Mouse (Mus musculus): ENCODE measurements around the gene Zdhhc23. TPM values are rescaled to one million over a fixed set of nuclear protein-coding genes. Genes with fewer than 3 reads are reported as not detected.

Zdhhc23 gene
- total RNA-seq, 2 experiments from 2014 or later: 30.6 to 33.7 TPM

DNA sequence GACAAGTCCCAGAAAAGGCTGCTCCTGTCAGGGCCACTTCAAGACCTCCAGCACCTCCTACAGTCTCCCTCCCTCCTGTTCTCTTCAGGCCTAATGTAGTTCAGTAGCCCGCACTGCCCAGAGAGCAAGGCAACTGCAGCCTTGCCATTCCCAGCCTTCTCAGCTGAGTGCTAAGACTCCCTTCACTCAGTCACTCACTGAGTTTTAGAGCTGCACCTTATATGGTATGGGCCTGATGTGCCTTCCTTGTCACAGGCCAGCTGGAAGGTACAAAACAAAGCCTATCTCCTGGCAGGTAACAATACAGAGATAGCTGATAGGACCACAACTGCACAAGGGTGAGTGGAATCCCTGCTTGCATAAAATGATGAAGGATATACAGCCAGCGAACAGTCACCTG lies 7.2 kb downstream of the Zdhhc23 start:
- no peak for DNase-seq (ENCODE audit: extremely low spot score in 1 of 2, low spot score in 2 of 2)
- intact Hi-C loops (cut with DNase I): no loop called here

- DNase-seq (ENCODE audit: extremely low spot score in 1 of 2, low spot score in 2 of 2): no peak
- intact Hi-C loops (cut with DNase I): no loop called here
Observed at GRCm38 (mm10) chr16:43971741-43972140, 7.8 kb downstream of the Zdhhc23 start.

- DNase-seq (ENCODE audit: extremely low spot score in 1 of 2, low spot score in 2 of 2): no peak
- intact Hi-C loops (cut with DNase I): no loop called here
Observed at GRCm38 (mm10) chr16:43971189-43971588, 8.4 kb downstream of the Zdhhc23 start.

DNA sequence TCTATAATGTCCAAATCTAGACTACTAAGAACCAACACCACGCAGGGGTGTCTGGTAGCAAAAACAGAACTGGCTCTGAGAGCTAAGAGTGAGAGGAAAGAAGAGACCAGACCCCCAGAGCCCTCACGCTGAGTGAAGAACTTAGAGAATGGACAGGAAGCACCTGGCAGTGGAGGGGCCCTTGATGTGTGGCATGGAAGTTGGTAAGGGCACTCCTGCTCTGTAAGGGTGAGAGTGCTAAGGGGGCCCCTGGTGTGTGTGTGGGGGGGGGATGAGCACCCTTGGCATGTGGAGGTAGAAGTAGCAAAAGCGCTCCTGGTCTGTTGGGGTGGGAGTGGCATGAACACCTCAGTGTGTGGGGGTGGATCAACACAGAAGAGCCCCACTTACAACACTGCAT lies 9.2 kb downstream of the Zdhhc23 start:
- intact Hi-C loops (cut with DNase I): no loop called here
- no peak for DNase-seq (ENCODE audit: extremely low spot score in 1 of 2, low spot score in 2 of 2)

DNA sequence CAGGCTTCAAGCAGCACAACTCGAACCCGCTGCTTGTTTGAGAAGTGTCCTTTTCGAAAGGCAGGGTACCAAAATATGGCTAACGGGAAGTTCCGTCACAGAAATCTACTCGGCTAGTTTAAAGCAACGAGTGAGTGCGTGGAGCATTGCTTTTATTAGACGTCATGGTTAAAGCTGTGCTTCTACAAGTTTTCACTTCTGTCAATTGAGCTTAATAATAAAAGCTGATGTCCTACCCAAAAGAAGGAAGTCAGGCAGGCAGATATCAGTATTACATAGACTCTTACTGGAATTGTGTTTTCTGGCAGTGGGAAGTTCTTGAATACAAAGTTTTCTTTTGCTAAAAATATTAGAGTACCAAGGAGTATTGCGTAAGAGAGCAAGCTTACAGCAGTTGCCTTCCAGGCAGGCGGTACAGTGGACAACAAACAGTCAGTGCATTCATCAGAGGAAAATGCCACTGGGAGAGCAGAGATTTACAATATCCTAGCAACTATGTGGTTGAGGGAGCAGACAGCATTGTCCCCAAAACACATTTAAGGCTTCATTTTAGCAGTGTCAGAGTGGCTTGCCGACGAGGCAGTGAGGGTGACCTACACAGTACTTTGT lies 13.7 kb downstream of the Zdhhc23 start:
- intact Hi-C loops (cut with DNase I): no loop called here
- DNase-seq (ENCODE audit: extremely low spot score in 1 of 2, low spot score in 2 of 2): no peak

GRCm38 (mm10) chr16:43963780-43964179 lies 15.8 kb downstream of the Zdhhc23 start:
- intact Hi-C loops (cut with DNase I): no loop called here
- no peak for DNase-seq (ENCODE audit: extremely low spot score in 1 of 2, low spot score in 2 of 2)

DNA sequence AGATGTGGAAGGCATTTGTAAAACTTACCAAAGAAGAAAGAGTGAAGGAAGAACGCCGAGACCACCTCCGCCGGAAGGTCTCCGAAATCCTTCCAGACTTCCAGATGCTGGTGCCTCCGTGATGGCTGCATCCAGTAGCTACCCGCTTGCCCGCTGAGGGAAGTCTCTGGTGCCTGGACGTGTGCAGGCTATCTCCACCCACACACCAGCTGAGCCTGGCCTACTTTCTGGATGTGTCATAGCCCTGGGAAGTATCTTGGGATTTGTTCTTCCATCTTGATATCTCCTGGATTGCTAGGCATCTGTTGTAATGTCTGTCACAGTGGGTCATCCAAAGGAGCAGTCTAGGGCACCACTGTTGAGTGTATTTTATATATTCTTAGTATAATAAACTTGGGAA lies 16.3 kb downstream of the Zdhhc23 start:
- no peak for DNase-seq (ENCODE audit: extremely low spot score in 1 of 2, low spot score in 2 of 2)
- intact Hi-C loops (cut with DNase I): no loop called here

- intact Hi-C loops (cut with DNase I): no loop called here
- no peak for DNase-seq (ENCODE audit: extremely low spot score in 1 of 2, low spot score in 2 of 2)
Observed at GRCm38 (mm10) chr16:43958038-43958437, 21.6 kb downstream of the Zdhhc23 start.

- DNase-seq (ENCODE audit: extremely low spot score in 1 of 2, low spot score in 2 of 2): no peak
- intact Hi-C loops (cut with DNase I): no loop called here
Observed at GRCm38 (mm10) chr16:43954913-43955312, 24.7 kb downstream of the Zdhhc23 start.

- intact Hi-C loops (cut with DNase I): no loop called here
- no peak for DNase-seq (ENCODE audit: extremely low spot score in 1 of 2, low spot score in 2 of 2)
Observed at GRCm38 (mm10) chr16:43951591-43951990, 28.0 kb downstream of the Zdhhc23 start.

- no peak for DNase-seq (ENCODE audit: extremely low spot score in 1 of 2, low spot score in 2 of 2)
- intact Hi-C loops (cut with DNase I): no loop called here
Observed at GRCm38 (mm10) chr16:43945869-43946268, 33.7 kb downstream of the Zdhhc23 start.

DNA sequence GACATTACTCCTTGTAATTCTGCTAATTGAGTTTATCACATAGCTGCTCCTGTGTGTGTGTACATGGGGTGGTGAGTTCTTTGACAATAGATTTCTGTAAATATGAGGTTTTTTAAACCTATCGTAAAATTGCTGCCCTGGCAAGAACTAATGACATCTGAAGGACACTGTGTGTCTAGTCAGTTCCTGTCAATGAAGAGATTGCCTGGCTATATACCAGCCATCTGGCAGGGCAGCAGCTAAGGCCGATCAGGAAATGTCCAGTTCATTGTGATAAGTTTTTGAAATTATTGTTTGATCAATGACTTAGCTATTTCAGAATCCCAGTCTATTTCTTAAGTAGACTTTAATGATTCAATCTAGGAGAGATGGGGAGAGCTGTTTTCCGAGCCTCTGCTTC lies 34.2 kb downstream of the Zdhhc23 start:
- no peak for DNase-seq (ENCODE audit: extremely low spot score in 1 of 2, low spot score in 2 of 2)
- intact Hi-C loops (cut with DNase I): no loop called here

- intact Hi-C loops (cut with DNase I): no loop called here
Observed at GRCm38 (mm10) chr16:43940846-43941245, 38.7 kb downstream of the Zdhhc23 start.

GRCm38 (mm10) chr16:43935892-43936291 lies 43.7 kb downstream of the Zdhhc23 start:
- intact Hi-C loops (cut with DNase I): no loop called here
- DNase-seq (ENCODE audit: extremely low spot score in 1 of 2, low spot score in 2 of 2): no peak

More at GRCm38 (mm10) chr16:43940846-43941245, 38.7 kb downstream of the Zdhhc23 start:
- no peak for DNase-seq (ENCODE audit: extremely low spot score in 1 of 2, low spot score in 2 of 2)

GRCm38 (mm10) chr16:43935367-43935766 lies 44.2 kb downstream of the Zdhhc23 start:
- intact Hi-C loops (cut with DNase I): no loop called here
- DNase-seq (ENCODE audit: extremely low spot score in 1 of 2, low spot score in 2 of 2): no peak

- no peak for DNase-seq (ENCODE audit: extremely low spot score in 1 of 2, low spot score in 2 of 2)
- intact Hi-C loops (cut with DNase I): no loop called here
Observed at GRCm38 (mm10) chr16:43934856-43935255, 44.7 kb downstream of the Zdhhc23 start.

GRCm38 (mm10) chr16:43933041-43933440 lies 46.5 kb downstream of the Zdhhc23 start:
- no peak for DNase-seq (ENCODE audit: extremely low spot score in 1 of 2, low spot score in 2 of 2)
- intact Hi-C loops (cut with DNase I): no loop called here

DNA sequence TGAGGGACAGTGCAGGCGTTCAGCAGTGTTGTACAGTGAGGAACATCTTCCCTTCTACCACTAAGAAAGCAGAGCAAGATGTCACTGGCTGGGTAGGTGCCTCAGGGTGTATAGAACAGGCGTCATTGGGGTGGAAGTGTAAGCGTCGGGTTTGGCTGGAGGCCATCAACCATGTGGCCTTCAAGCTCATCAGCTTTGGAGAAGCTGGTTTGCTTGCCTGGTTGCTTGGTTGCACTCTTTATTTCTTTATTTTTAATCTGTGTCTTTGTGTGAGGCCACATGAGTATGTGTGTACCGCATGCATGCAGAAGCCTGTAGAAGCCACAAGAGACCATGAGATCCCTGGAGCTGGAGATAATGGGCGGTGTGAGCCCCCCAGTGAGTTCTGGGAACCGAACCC lies 47.3 kb downstream of the Zdhhc23 start:
- intact Hi-C loops (cut with DNase I): no loop called here
- no peak for DNase-seq (ENCODE audit: extremely low spot score in 1 of 2, low spot score in 2 of 2)

DNA sequence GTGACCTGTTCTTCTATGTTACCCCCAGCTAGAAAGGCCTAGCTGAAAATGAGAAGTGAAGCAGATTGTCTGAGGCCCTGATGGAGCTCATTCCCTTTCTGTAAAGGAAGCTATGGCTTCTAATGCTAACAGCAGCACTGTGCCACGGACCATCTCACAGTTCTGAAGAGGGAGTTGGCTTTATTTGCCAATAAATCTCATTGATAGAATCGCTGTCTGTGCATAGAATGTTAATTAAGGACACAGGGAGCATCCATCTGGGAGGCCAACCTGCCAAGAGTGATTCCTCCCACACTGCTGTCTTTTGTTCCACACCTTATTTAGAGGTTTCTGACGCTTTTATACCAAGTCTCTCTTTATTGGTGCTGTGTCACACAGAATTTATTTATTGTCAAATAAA lies 48.1 kb downstream of the Zdhhc23 start:
- intact Hi-C loops (cut with DNase I): no loop called here
- no peak for DNase-seq (ENCODE audit: extremely low spot score in 1 of 2, low spot score in 2 of 2)

- intact Hi-C loops (cut with DNase I): no loop called here
- DNase-seq (ENCODE audit: extremely low spot score in 1 of 2, low spot score in 2 of 2): no peak
Observed at GRCm38 (mm10) chr16:43930577-43930976, 49.0 kb downstream of the Zdhhc23 start.

GRCm38 (mm10) chr16:43926341-43926859 lies 53.2 kb downstream of the Zdhhc23 start, which contains the start of gene Qtrt2:
TSS of gene Qtrt2 (minus strand) at chr16:43926809.
- intact Hi-C loops (cut with DNase I): no loop called here
- no peak for DNase-seq (ENCODE audit: extremely low spot score in 1 of 2, low spot score in 2 of 2)
